Mouse (Mus musculus) c-Kit-positive CD71-positive TER-119-negative erythroid progenitor cells, embryonic 14.5 days (primary cell): ENCODE data around the gene Gfra4.

Experiments used
- DNase-seq: peaks from one replicate; pipeline ENCODE4 v3.0.0-alpha.2; 2013; ENCODE audit warnings: low read depth

Gfra4 gene

GRCm38 (mm10) chr2:131042988-131043387, at the start of gene Gfra4:
Gfra4 (minus strand) TSS chr2:131043088.
- no peak for DNase-seq

- no peak for DNase-seq
These were observed 48.0 kb upstream of the Gfra4 start for GRCm38 (mm10) chr2:131090852-131091251.

- DNase-seq: no peak
These were observed 46.7 kb upstream of the Gfra4 start for GRCm38 (mm10) chr2:131089634-131090033.

- no peak for DNase-seq
These were observed 45.7 kb upstream of the Gfra4 start for GRCm38 (mm10) chr2:131088581-131088980.

- DNase-seq: no peak
These were observed 43.9 kb upstream of the Gfra4 start, which contains the start of gene Siglec1 for GRCm38 (mm10) chr2:131086667-131087390. Siglec1 (minus strand) TSS chr2:131086765.

- DNase-seq: no peak
These were observed 41.3 kb upstream of the Gfra4 start for GRCm38 (mm10) chr2:131084206-131084605.

- DNase-seq: no peak
These were observed 37.6 kb upstream of the Gfra4 start for GRCm38 (mm10) chr2:131080507-131080906.

GRCm38 (mm10) chr2:131072536-131072935, 29.6 kb upstream of the Gfra4 start:
- no peak for DNase-seq

- no peak for DNase-seq
These were observed 24.6 kb upstream of the Gfra4 start for GRCm38 (mm10) chr2:131067481-131067880.

- DNase-seq: no peak
These were observed 23.5 kb upstream of the Gfra4 start for GRCm38 (mm10) chr2:131066342-131066741.

- no peak for DNase-seq
These were observed 20.5 kb upstream of the Gfra4 start, which contains the start of gene Adam33 for GRCm38 (mm10) chr2:131063404-131063864. Adam33 (minus strand) TSS chr2:131063814.

- no peak for DNase-seq
These were observed 18.7 kb upstream of the Gfra4 start for GRCm38 (mm10) chr2:131061607-131062006.

- DNase-seq: no peak
These were observed 17.9 kb upstream of the Gfra4 start for GRCm38 (mm10) chr2:131060784-131061183.

GRCm38 (mm10) chr2:131059781-131060540, 17.1 kb upstream of the Gfra4 start:
- no peak for DNase-seq

GRCm38 (mm10) chr2:131059377-131059776, 16.5 kb upstream of the Gfra4 start:
- DNase-seq: no peak

- DNase-seq: no peak
These were observed 15.8 kb upstream of the Gfra4 start for GRCm38 (mm10) chr2:131058672-131059071.

GRCm38 (mm10) chr2:131056191-131056590, 13.3 kb upstream of the Gfra4 start:
- DNase-seq: no peak

- peak; percentile 71 for DNase-seq
These were observed 12.7 kb upstream of the Gfra4 start for GRCm38 (mm10) chr2:131055631-131056030.

- DNase-seq: no peak
These were observed 11.9 kb upstream of the Gfra4 start for GRCm38 (mm10) chr2:131054646-131055264.

GRCm38 (mm10) chr2:131053851-131054645, 11.2 kb upstream of the Gfra4 start:
- DNase-seq: no peak

GRCm38 (mm10) chr2:131052862-131053418, 10.1 kb upstream of the Gfra4 start:
- no peak for DNase-seq
